Mouse (Mus musculus): Measurements from ENCODE around the gene Gtpbp1.
"Not testable (repeated sequence)": the region's sequence is repeated elsewhere in the genome, so short reads cannot be mapped to it uniquely, and the experiment has no call there.

Gene Gtpbp1
- long read RNA-seq, experiment 1, partial matches to known transcripts: 0 of 6 reads
- long read RNA-seq, experiment 1, other reads (novel, unspliced or antisense): 3 of 6 reads
- long read RNA-seq, experiment 2, partial matches to known transcripts: 6 of 8 reads
- long read RNA-seq, experiment 2, other reads (novel, unspliced or antisense): 2 of 8 reads

- intact Hi-C loops (cut with DNase I): no loop called here
These were observed at the start of gene Gtpbp1 for GRCm38 (mm10) chr15:79690426-79691022. TSS of gene Gtpbp1 (plus strand) at chr15:79690845.

DNA sequence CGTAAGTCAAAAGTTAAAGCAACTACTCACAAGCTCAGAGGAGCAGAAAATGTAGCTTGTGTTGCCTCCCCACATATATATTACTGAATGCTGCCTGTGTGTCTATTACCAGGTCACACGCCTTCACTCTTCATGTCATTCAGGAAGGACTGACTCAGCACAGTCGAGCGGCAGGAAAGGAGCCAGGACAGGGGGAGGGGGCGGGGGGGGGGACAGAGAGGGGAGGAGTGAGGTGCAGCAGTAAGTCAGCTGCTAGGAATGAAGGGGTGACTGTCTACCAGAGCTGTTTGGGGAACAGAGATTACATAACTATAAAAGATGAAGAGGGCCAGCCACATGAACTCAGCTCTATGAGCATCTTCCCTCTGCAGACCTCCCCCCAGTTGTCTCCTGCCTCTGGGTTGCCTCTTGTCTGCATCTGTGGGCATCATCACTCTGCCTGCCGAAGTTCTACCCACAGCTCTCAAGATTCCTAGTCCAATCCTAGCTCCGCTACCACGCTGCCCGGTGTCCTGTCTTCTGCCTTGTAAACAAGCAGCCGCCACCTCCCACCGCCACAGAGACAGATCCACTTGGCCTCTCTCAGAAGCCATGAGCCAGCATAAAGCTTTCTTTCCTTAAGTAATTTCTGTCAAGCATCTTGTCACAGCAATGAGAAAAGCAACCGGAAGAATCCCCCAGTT is 49.4 kb upstream of the Gtpbp1 start:
- intact Hi-C loops (cut with DNase I): no loop called here

DNA sequence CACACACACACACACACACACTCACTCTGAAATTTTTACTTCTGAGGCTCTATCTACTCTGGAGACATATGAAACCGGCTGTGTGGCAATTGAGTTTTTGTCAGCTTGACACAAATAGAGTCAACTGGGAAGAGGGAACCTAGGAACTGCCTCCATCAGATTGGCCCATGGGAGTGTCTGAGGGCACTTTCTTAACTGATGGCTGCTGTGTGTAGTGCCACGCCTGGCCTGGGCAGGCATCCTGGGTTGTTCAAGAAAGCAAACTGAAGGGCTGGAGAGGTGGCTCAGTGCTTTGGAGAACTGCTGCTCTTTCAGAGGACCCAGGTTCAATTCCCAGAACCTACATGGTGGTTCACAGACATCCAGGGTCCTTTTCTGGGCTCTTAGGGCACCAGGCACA is 45.2 kb upstream of the Gtpbp1 start:
- intact Hi-C loops (cut with DNase I): no loop called here

DNA sequence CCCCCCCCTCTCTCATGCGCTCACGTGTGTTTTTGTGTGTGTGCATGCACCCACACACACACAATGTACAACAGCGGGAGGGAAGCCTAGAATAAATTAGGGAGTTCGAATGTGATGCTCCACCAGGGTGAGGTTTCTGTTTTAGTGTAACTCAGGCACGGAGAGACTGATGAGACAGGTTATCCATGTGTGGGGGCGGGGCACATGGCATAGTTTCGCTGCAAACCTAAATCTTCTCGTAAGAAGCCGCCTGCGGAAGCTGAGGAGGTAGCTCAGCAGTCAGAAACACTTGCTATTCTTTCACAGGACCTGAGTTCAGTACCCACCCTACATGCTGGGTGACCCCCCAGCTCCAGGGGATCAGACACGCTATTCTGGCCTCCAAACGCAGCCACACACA is 42.5 kb upstream of the Gtpbp1 start:
- intact Hi-C loops (cut with DNase I): no loop called here

- intact Hi-C loops (cut with DNase I): no loop called here
These were observed 40.1 kb upstream of the Gtpbp1 start for GRCm38 (mm10) chr15:79650569-79650968.

- intact Hi-C loops (cut with DNase I): no loop called here
These were observed 39.2 kb upstream of the Gtpbp1 start for GRCm38 (mm10) chr15:79651481-79651880.

- intact Hi-C loops (cut with DNase I): loop anchor here (5.0 kb wide), 1 partner anchor 109 kb away; the partner anchor contains the start of gene Ddx17
These were observed 34.2 kb upstream of the Gtpbp1 start for GRCm38 (mm10) chr15:79656451-79656850.

GRCm38 (mm10) chr15:79657837-79658530 is 32.7 kb upstream of the Gtpbp1 start:
- intact Hi-C loops (cut with DNase I): loop anchor here (5.0 kb wide), 1 partner anchor 111 kb away; the partner anchor contains the start of gene Ddx17

- intact Hi-C loops (cut with DNase I): loop anchor here (5.0 kb wide), 1 partner anchor 111 kb away; the partner anchor contains the start of gene Ddx17
These were observed 31.9 kb upstream of the Gtpbp1 start, which contains the start of the genes Fam227a and Cby1 for GRCm38 (mm10) chr15:79658531-79659375. TSS of gene Fam227a (minus strand) at chr15:79658956. TSS of gene Cby1 (plus strand) at chr15:79659199.

- intact Hi-C loops (cut with DNase I): no loop called here
These were observed 28.8 kb upstream of the Gtpbp1 start for GRCm38 (mm10) chr15:79661852-79662251.

- intact Hi-C loops (cut with DNase I): no loop called here
These were observed 26.0 kb upstream of the Gtpbp1 start for GRCm38 (mm10) chr15:79664666-79665065.

DNA sequence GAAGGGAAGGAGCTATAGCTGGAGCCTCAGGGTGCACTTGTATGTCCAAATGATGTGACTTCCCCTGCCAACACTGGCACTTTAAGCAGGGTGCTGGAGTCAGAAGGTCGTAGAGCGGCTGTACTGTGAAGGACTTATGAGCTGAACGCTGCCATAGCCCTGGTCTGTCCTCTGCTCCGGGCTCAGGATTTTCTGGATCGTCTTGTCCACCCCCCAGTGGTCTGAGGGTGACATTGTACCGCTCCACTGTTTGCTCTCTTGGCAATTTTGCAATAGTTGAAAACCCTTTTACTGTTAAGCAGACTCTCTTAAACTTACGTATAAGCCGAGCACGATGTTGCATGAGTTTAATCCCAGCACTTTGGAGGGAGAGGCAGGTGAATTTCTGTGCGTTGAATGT is 21.4 kb upstream of the Gtpbp1 start:
- intact Hi-C loops (cut with DNase I): no loop called here

DNA sequence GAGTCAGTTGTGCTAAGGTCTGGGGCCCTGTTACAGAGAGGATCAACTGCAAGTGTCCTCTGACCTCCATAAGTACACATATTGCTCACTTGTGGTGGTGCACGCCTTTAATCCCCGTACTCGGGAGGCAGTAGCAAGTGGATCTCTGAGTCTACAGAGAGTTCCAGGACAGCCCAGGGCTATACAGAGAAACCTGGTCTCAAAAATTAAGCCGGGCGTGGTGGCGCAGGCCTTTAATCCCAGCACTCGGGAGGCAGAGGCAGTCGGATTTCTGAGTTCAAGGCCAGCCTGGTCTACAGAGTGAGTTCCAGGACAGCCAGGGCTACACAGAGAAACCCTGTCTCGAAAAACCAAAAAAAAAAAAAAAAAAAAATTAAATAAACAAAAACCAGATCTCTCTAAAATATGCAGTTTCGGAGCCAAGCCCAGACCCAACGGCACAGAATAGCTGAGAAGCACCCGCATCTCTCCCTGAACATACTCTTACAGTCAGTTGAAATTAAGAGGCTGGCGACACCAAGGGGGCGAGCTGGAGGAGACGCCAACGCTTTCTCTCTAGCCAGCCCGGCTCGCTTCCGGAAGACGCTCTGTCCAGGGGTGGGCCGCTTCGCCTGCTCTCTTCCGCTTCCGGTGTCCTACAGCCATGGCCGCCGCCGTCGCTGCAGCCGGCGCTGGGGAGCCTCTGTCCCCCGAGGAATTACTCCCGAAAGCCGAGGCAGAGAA is 20.2 kb upstream of the Gtpbp1 start, which contains the start of gene Tomm22:
TSS of gene Tomm22 (plus strand) at position 613 of the 723 bp plus-strand sequence.
- intact Hi-C loops (cut with DNase I): no loop called here

GRCm38 (mm10) chr15:79670972-79671299 is 19.7 kb upstream of the Gtpbp1 start:
- intact Hi-C loops (cut with DNase I): no loop called here

- intact Hi-C loops (cut with DNase I): not testable (repeated sequence)
These were observed 18.8 kb upstream of the Gtpbp1 start for GRCm38 (mm10) chr15:79671828-79672348.

GRCm38 (mm10) chr15:79677936-79678335 is 12.7 kb upstream of the Gtpbp1 start:
- intact Hi-C loops (cut with DNase I): no loop called here

GRCm38 (mm10) chr15:79681973-79682372 is 8.7 kb upstream of the Gtpbp1 start:
- intact Hi-C loops (cut with DNase I): no loop called here

- intact Hi-C loops (cut with DNase I): no loop called here
These were observed 7.5 kb upstream of the Gtpbp1 start for GRCm38 (mm10) chr15:79683146-79683545.

DNA sequence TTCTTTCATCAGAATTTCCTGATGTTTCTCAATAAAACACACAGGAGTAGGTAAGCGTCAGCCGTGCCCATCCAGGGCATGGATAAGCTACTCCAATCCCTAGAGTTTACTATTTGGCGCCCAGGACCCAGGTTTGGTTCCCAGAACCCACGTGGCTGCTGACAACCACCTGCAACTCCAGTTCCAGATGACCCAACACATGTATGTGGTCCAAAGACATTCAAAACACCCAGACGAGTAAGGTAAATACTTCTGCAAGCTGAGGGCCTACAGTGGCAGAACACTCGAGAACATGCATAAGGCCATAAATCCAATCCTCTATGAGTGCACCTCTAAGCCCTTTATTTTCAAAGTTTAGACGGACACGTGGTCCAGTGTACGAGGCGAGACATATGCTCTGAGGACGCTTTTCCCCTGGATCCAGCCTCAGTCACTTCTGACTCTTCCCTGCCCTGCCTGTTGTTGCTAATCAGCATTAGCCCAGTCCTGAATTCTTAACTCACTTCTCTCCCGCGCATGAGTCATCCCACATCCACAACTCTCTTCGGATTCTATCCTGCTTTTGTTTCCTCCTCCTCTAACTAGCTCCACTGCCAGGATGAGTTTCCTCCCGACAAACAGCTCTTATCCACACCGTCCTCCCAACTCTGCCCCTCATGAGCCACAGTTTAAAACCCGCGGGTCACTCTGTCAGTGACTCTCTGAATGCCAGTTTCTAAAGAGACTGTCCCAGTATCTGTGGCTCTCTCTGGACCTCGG is 6.8 kb upstream of the Gtpbp1 start:
- intact Hi-C loops (cut with DNase I): no loop called here
